Mouse (Mus musculus) olfactory bulb, adult 2 months (tissue): ENCODE data around the gene Mypop. TPM values are rescaled to one million over a fixed set of nuclear protein-coding genes. Genes with fewer than 3 reads are reported as not detected.

Source experiments
- H3K27ac ChIP-seq: fragments of 200-500 bp; 2 replicates; pipeline ENCODE4 v1.5.1; 2012; ENCODE audit warnings: low read depth, low read length; ENCODE audit not compliant: insufficient read depth
- H3K4me1 ChIP-seq: fragments of 200-500 bp; 2 replicates; pipeline ENCODE4 v1.6.1; 2012; ENCODE audit warnings: low read length; ENCODE audit not compliant: control insufficient read depth, insufficient read depth
- H3K4me3 ChIP-seq: fragments of 200-500 bp; 2 replicates; pipeline ENCODE4 v1.5.1; 2012; ENCODE audit warnings: mild to moderate bottlenecking, low read depth, low read length, moderate library complexity; ENCODE audit not compliant: insufficient read depth
- CTCF ChIP-seq: fragments of 200-500 bp; IDR thresholded peaks from 2 replicates; pipeline ENCODE4 v1.5.1; 2012; ENCODE audit warnings: low read depth, mild to moderate bottlenecking, low read length, moderate library complexity; ENCODE audit not compliant: insufficient read depth
- POLR2A ChIP-seq: fragments of 200-500 bp; IDR thresholded peaks from 2 replicates; pipeline ENCODE4 v1.6.1; 2012; ENCODE audit warnings: mild to moderate bottlenecking, low read depth, low read length, moderate library complexity; ENCODE audit not compliant: insufficient read depth
- WGBS: fragments of 180-500 bp; shearing (Covaris S2); methylation state at CpG from one replicate; pipeline ENCODE4 v1.1.7; 2018; 5-methylcytosine and 5-hydroxymethylcytosine counted together
- polyA plus RNA-seq: library from polyadenylated mRNA; stranded (reverse); fragments of >200 nt; gene quantifications from 2 replicates; pipeline ENCODE4 v1.2.4, GENCODE M21; 2012; ENCODE audit warnings: low replicate concordance; ENCODE audit not compliant: missing spikeins, insufficient read depth, insufficient read length

The Mypop gene
- polyA plus RNA-seq, 1 experiment: not detected

GRCm38 (mm10) chr7:18959446-18959845 is 31.6 kb upstream of the Mypop start:
- H3K4me3 ChIP-seq: no peak overlapping the region
- TF ChIP-seq CTCF: no peak
- no peak for TF ChIP-seq POLR2A
- WGBS: 61% methylated on average over 8 of the region's 8 CpGs
- H3K27ac ChIP-seq: no peak overlapping the region
- peaks cover 51% of the 10 kb centered on the region for H3K4me1 ChIP-seq

- 17% methylated on average over 17 of the region's 17 CpGs for WGBS
- no peak overlapping the region for H3K4me3 ChIP-seq
- H3K4me1 ChIP-seq: peaks cover 50% of the 10 kb centered on the region
- H3K27ac ChIP-seq: no peak overlapping the region
- TF ChIP-seq CTCF (no peak), POLR2A (no peak)
These were observed 28.8 kb upstream of the Mypop start for GRCm38 (mm10) chr7:18962171-18962792.

GRCm38 (mm10) chr7:18962795-18963194 is 28.2 kb upstream of the Mypop start:
- Histone ChIP-seq H3K4me1 (peaks cover 48% of the 10 kb centered on the region), H3K4me3 (no peak overlapping the region), H3K27ac (no peak overlapping the region)
- WGBS: 29% methylated on average over 20 of the region's 20 CpGs
- TF ChIP-seq POLR2A (no peak), CTCF (no peak)

DNA sequence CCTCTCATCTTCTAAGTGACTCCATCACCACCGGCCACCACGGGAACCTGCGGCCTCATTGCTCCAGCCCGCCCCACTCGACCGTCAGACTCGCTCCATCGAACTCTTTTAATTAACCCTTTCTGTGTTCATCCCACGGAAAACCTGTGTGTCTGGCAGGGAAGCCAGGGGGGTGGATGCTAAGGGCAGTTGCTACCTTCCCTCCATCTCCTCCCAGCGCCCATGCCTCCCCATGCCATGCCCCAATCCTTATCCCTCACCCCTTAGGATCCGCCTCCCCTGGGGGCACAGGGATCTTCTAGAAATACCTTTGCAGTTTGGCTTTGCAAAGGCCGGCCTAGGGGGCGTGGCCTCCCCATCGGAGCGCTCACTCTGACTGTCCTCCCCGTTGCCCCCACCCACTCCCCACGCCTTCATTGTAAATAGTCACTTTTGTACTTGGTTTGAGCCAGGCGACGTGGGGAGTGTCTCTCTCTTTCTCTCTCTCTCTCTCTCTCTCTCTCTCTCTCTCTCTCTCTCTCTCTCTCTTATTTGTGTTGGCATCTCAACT is 27.7 kb upstream of the Mypop start:
- 23% methylated on average over 19 of the region's 19 CpGs for WGBS
- no peak overlapping the region for H3K4me3 ChIP-seq
- no peak overlapping the region for H3K27ac ChIP-seq
- no peak for TF ChIP-seq POLR2A
- no peak for TF ChIP-seq CTCF
- peaks cover 44% of the 10 kb centered on the region for H3K4me1 ChIP-seq

- 82% methylated on average over 5 of the region's 5 CpGs for WGBS
- Histone ChIP-seq H3K4me3 (no peak overlapping the region), H3K4me1 (peaks cover 37% of the 10 kb centered on the region), H3K27ac (no peak overlapping the region)
- TF ChIP-seq POLR2A (no peak), CTCF (no peak)
These were observed 25.7 kb upstream of the Mypop start for GRCm38 (mm10) chr7:18965312-18965711.

GRCm38 (mm10) chr7:18967603-18968002 is 23.4 kb upstream of the Mypop start:
- Histone ChIP-seq H3K4me1 (peaks cover 19% of the 10 kb centered on the region), H3K4me3 (no peak overlapping the region), H3K27ac (no peak overlapping the region)
- WGBS: 13% methylated on average over 8 of the region's 8 CpGs
- TF ChIP-seq CTCF (no peak), POLR2A (no peak)

GRCm38 (mm10) chr7:18970956-18971355 is 20.1 kb upstream of the Mypop start:
- Histone ChIP-seq H3K27ac (no peak overlapping the region), H3K4me3 (no peak overlapping the region), H3K4me1 (0 out of 2 replicates have a peak, but pooled peaks cover 5% of the 10 kb centered on the region)
- WGBS: 79% methylated on average over 3 of the region's 3 CpGs
- TF ChIP-seq CTCF (no peak), POLR2A (no peak)

- Histone ChIP-seq H3K27ac (no peak overlapping the region), H3K4me1 (no peaks in the 10 kb centered on the region), H3K4me3 (no peak overlapping the region)
- TF ChIP-seq CTCF (no peak), POLR2A (no peak)
- 69% methylated on average over 9 of the region's 9 CpGs for WGBS
These were observed 12.7 kb upstream of the Mypop start for GRCm38 (mm10) chr7:18978381-18978780.

DNA sequence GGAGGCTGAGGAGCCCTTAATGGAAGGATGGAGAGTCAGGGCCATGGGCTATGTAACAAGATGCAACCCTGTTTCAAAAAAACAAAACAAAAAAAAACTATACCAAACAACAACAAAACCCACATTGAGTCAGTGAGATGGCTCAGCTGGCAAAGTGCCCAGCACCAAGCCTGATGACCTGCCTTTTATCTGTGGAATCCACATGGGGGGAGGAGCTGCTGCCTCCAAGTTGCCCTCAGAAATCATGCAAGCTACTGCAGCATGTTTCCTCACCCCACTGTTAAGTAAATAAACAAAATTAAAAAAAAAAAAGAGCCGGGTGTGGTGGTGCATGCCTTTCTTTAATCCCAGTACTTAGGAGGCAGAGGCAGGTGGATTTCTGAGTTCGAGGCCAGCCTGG is 4.5 kb upstream of the Mypop start:
- no peak for TF ChIP-seq CTCF
- TF ChIP-seq POLR2A: no peak
- Histone ChIP-seq H3K4me1 (peaks cover 3% of the 10 kb centered on the region; the same call in 1 of the 2 replicates), H3K4me3 (no peak overlapping the region), H3K27ac (no peak overlapping the region)
- WGBS: 64% methylated on average over 2 of the region's 2 CpGs
